Mouse (Mus musculus): ENCODE results near the gene Srl.

DNA sequence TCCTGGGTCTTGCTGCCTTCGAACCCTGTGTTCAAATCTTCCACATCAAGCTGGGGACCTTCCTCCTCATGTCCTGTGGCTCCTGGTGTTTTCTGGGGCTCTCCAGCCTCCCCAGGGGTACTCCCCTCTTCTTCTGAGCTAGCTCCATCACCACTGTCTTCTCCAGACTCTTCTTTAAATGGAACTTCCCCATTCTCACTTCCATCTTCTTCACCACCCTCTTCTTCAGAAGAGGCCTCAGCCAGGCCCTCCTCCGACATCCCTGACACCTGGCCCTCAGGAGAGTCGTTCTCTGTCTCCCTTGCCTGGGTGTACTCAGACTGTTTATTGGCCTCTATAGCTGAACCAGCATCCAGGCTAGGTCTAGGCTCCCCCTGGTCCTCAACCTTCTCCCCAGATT is 45.1 kb downstream of the Srl start:
- TF ChIP-seq POLR2A (IDR thresholded peaks at IDR 0.05; ENCODE audit: borderline replicate concordance, extremely low read depth, low read depth, low read length) (no peak), CTCF (IDR thresholded peaks at IDR 0.05; ENCODE audit: insufficient read depth, low read length) (no peak)
